Mouse (Mus musculus) stomach, postnatal 0 days (tissue): ENCODE results near the gene Yod1.

Source experiments
- CTCF ChIP-seq: IDR thresholded peaks from 2 replicates; pipeline ENCODE4 v1.5.1; 2016; ENCODE audit warnings: antibody characterized with exemption, low read depth, mild to moderate bottlenecking, moderate library complexity
- EP300 ChIP-seq: optimal IDR thresholded peaks from 2 replicates; pipeline ENCODE3; 2016; ENCODE audit warnings: antibody characterized with exemption

DNA sequence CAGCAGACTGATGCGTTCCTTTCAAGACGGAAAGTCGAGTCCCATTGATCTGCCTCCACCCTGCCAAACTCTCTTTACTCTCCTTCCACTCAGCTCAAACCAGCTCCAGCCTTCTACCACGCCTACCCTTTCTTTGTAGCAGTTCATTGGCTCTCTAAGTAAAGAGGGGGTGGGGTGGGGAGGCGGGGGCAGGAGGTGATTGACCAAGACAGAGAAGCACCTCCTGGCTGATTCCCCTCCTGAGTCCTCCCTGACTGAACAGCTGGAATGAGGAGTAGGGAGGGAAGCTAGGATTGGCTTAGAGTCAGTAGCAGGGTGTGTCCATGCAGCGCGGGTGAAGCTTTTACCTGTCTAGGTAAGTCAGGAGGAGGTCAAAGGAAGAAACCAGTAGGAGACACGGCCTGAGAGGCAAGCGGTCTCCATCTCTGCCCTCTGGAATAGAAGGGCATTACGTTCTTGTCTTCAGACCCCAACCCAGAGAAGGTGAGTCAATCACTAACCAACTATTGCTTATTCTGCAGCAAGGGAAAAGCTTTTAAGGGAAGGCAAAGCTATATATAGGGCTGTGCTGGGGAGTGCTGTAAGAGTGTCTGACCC, 14.7 kb downstream of the Yod1 start, which contains the start of gene AA986860:
- no peak for TF ChIP-seq CTCF
- TF ChIP-seq EP300: no peak
